In the genomic region with DNA sequence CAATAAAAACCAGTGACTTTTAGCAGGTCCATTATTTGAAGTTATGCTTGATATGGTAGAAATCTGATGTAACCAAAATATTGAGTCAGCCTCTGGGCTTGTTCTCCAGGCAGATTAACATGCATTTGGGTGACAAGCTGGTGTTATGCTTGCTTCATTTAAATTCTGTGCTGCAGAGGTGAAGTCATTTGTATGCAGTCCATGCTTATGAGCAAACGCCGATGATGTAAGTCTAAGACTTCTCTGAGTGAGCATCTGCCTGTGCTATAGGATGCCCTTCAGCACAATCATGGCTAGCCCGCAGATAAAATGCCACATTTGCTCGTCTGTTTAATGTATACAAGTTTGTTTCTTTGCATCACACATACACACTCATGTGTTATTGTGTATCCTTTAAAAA, we compare ENCODE assay signal across 18 mouse cellular contexts.
A peak's percentile ranks its signal among the peaks of the same experiment; 100 is the strongest.
DNase-seq lines count a peak whose midpoint lies in the region; ATAC-seq lines count a peak whose summit lies in the region.
"Had no signal": no experiment of that assay in that cellular context is flagged by ENCODE, and none has a peak within 500 bp of the region (broad histone marks: within the 10 kb centered on the region; RNA-seq: fewer than 3 reads in every experiment).

No protein-coding gene starts in this region.

- H3K27ac ChIP-seq in hindbrain, embryonic 13.5 days = no peak overlapping the region
- H3K27ac ChIP-seq in hindbrain, embryonic 10.5 days = no peak overlapping the region
- H3K27ac ChIP-seq in hindbrain, embryonic 14.5 days = no peak overlapping the region
- H3K27ac ChIP-seq in midbrain, embryonic 16.5 days (ENCODE audit: low read length) = no peak overlapping the region
- H3K27ac ChIP-seq: heart, embryonic 10.5 days; kidney, postnatal 0 days; liver, embryonic 15.5 days; stomach, embryonic 15.5 days had no signal

- no peak overlapping the region for H3K4me2 ChIP-seq in hindbrain, embryonic 13.5 days
- no peak overlapping the region for H3K4me2 ChIP-seq in hindbrain, embryonic 14.5 days (replicated peaks)
- H3K4me2 ChIP-seq in midbrain, embryonic 16.5 days (ENCODE audit: low read length) = no peak overlapping the region
- H3K4me2 ChIP-seq: liver, embryonic 15.5 days; stomach, embryonic 15.5 days had no signal

- peaks cover 3% of the 10 kb centered on the region; the same call in 1 of the 2 replicates for H3K4me1 ChIP-seq in hindbrain, embryonic 13.5 days (replicated peaks)
- no peaks in the 10 kb centered on the region for H3K4me1 ChIP-seq in hindbrain, embryonic 10.5 days (replicated peaks)
- no peaks in the 10 kb centered on the region; the same call in 1 of the 2 replicates for H3K4me1 ChIP-seq in hindbrain, embryonic 14.5 days (replicated peaks; ENCODE audit: control insufficient read depth, insufficient read depth, low read length)
- H3K4me1 ChIP-seq in midbrain, embryonic 16.5 days (ENCODE audit: control insufficient read depth, insufficient read depth, low read length) = peaks cover 3% of the 10 kb centered on the region
- H3K4me1 ChIP-seq: heart, embryonic 10.5 days; liver, embryonic 15.5 days; stomach, embryonic 15.5 days had no signal

- DNase-seq in hindbrain, embryonic 10.5 days (ENCODE audit: low spot score) = no peak
- peak; percentile 18 for DNase-seq in brain, embryonic 18.5 days (ENCODE audit: low read depth, low spot score)
- peak; percentile 28 for DNase-seq in hindbrain, embryonic 14.5 days (ENCODE audit: low spot score)
- no peak for DNase-seq in heart, adult 8-10 months (ENCODE audit: low spot score)
- DNase-seq in cerebellum, postnatal 10 days = no peak
- DNase-seq in kidney, postnatal 4 days = no peak
- DNase-seq: adrenal gland, postnatal 25 days; cerebellum, adult 9-10 months; gastrocnemius, postnatal 25 days had no signal

- peak; percentile 83 for ATAC-seq in hindbrain, embryonic 13.5 days (ENCODE audit: low FRiP score)
- peak; percentile 76; the same call in 1 of the 2 replicates for ATAC-seq in hindbrain, embryonic 14.5 days (ENCODE audit: low FRiP score)
- ATAC-seq in midbrain, embryonic 16.5 days = peak; percentile 95
- ATAC-seq: intestine, postnatal 0 days; lung, postnatal 0 days had no signal

- no peaks in the 10 kb centered on the region for H3K27me3 ChIP-seq in hindbrain, embryonic 13.5 days
- no peaks in the 10 kb centered on the region for H3K27me3 ChIP-seq in hindbrain, embryonic 10.5 days (ENCODE audit: insufficient read depth, poor library complexity, severe bottlenecking)
- H3K27me3 ChIP-seq in hindbrain, embryonic 14.5 days (ENCODE audit: control insufficient read depth, insufficient read depth, low read length) = no peaks in the 10 kb centered on the region
- H3K27me3 ChIP-seq in midbrain, embryonic 16.5 days (ENCODE audit: control insufficient read depth, insufficient read depth, low read depth, low read length) = no peaks in the 10 kb centered on the region
- H3K27me3 ChIP-seq: liver, embryonic 15.5 days; stomach, embryonic 15.5 days had no signal

- H3K9me3 ChIP-seq in hindbrain, embryonic 13.5 days = no peaks in the 10 kb centered on the region
- no peaks in the 10 kb centered on the region for H3K9me3 ChIP-seq in hindbrain, embryonic 10.5 days
- no peaks in the 10 kb centered on the region for H3K9me3 ChIP-seq in hindbrain, embryonic 14.5 days (ENCODE audit: control insufficient read depth, low read length)
- no peaks in the 10 kb centered on the region for H3K9me3 ChIP-seq in midbrain, embryonic 16.5 days (replicated peaks; ENCODE audit: control insufficient read depth, low read length, poor library complexity, severe bottlenecking)
- H3K9me3 ChIP-seq: heart, embryonic 10.5 days; liver, embryonic 15.5 days; stomach, embryonic 15.5 days had no signal

- H3K4me3 ChIP-seq in hindbrain, embryonic 13.5 days = no peak overlapping the region
- H3K4me3 ChIP-seq in hindbrain, embryonic 10.5 days = no peak overlapping the region
- no peak overlapping the region for H3K4me3 ChIP-seq in hindbrain, embryonic 14.5 days (replicated peaks; ENCODE audit: low read length)
- no peak overlapping the region for H3K4me3 ChIP-seq in midbrain, embryonic 16.5 days (ENCODE audit: low read depth, low read length)
- H3K4me3 ChIP-seq: heart, embryonic 10.5 days; liver, embryonic 15.5 days; myocyte; stomach, embryonic 15.5 days had no signal

- no peaks in the 10 kb centered on the region for H3K36me3 ChIP-seq in hindbrain, embryonic 13.5 days
- no peaks in the 10 kb centered on the region for H3K36me3 ChIP-seq in hindbrain, embryonic 10.5 days
- no peaks in the 10 kb centered on the region for H3K36me3 ChIP-seq in hindbrain, embryonic 14.5 days (replicated peaks; ENCODE audit: control insufficient read depth, insufficient read depth)
- no peaks in the 10 kb centered on the region for H3K36me3 ChIP-seq in midbrain, embryonic 16.5 days (ENCODE audit: control insufficient read depth, insufficient read depth, low read length)
- H3K36me3 ChIP-seq: heart, embryonic 10.5 days; liver, embryonic 15.5 days; stomach, embryonic 15.5 days had no signal

- no peak overlapping the region for H3K9ac ChIP-seq in hindbrain, embryonic 13.5 days
- no peak overlapping the region for H3K9ac ChIP-seq in hindbrain, embryonic 14.5 days
- no peak overlapping the region for H3K9ac ChIP-seq in midbrain, embryonic 16.5 days (ENCODE audit: low read depth, low read length)
- H3K9ac ChIP-seq: liver, embryonic 15.5 days; stomach, embryonic 15.5 days had no signal

- WGBS in hindbrain, embryonic 13.5 days = 46% methylated on average over 4 of the region's 4 CpGs
- WGBS in hindbrain, embryonic 10.5 days = 84% methylated on average over 4 of the region's 4 CpGs
- 41% methylated on average over 4 of the region's 4 CpGs for WGBS in hindbrain, embryonic 14.5 days
- WGBS in midbrain, embryonic 16.5 days = 34% methylated on average over 4 of the region's 4 CpGs

Comparison
In these comparisons a context has a peak if more than half of its experiments do, and no peak if none do; other contexts are left out.
1. DNase-seq: peak in brain, embryonic 18.5 days (single experiment) and hindbrain, embryonic 14.5 days (single experiment); none in hindbrain, embryonic 10.5 days (single experiment), heart, adult 8-10 months (single experiment), cerebellum, postnatal 10 days (0 of 2) and kidney, postnatal 4 days (0 of 2).
2. Peak in every context shown above with its lines, with median percentiles within 50 percentile points of each other: ATAC-seq.